Mouse (Mus musculus): ENCODE data around the gene Apba1. TPM values are rescaled to one million over a fixed set of nuclear protein-coding genes. Genes with fewer than 3 reads are reported as not detected.
A peak's percentile ranks its signal among the peaks of the same experiment; 100 is the strongest.

Gene Apba1
- polyA plus RNA-seq, 1 experiment from 2014 or later, result 0.19 TPM

- 69% methylated on average over 7 of the region's 7 CpGs for WGBS
Measured at GRCm38 (mm10) chr19:23959870-23960269, 201.2 kb downstream of the Apba1 start.

GRCm38 (mm10) chr19:23960275-23960674 is 201.6 kb downstream of the Apba1 start:
- 56% methylated on average over 3 of the region's 3 CpGs for WGBS
- no peak for ATAC-seq (ENCODE audit: insufficient number of reproducible peaks, insufficient read depth, low FRiP score, low TSS enrichment, low read depth)
- Histone ChIP-seq H3K9ac (replicated peaks) (no peak overlapping the region), H3K27ac (no peak overlapping the region), H3K4me1 (replicated peaks) (peaks cover 12% of the 10 kb centered on the region; the same call in 1 of the 2 replicates), H3K27me3 (peaks cover 3% of the 10 kb centered on the region; the same call in 1 of the 2 replicates), H3K4me3 (replicated peaks) (no peak overlapping the region), H3K4me2 (no peak overlapping the region), H3K9me3 (no peaks in the 10 kb centered on the region), H3K36me3 (no peaks in the 10 kb centered on the region)

More at GRCm38 (mm10) chr19:23959870-23960269, 201.2 kb downstream of the Apba1 start:
- no peak overlapping the region for H3K4me2 ChIP-seq
- H3K9me3 ChIP-seq, result no peaks in the 10 kb centered on the region
- no peak overlapping the region for H3K9ac ChIP-seq (replicated peaks)
- peaks cover 12% of the 10 kb centered on the region; the same call in 1 of the 2 replicates for H3K4me1 ChIP-seq (replicated peaks)
- no peaks in the 10 kb centered on the region for H3K36me3 ChIP-seq
- no peak for ATAC-seq (ENCODE audit: insufficient number of reproducible peaks, insufficient read depth, low FRiP score, low TSS enrichment, low read depth)
- no peak overlapping the region for H3K27ac ChIP-seq
- H3K27me3 ChIP-seq, result peaks cover 3% of the 10 kb centered on the region; the same call in 1 of the 2 replicates
- no peak overlapping the region for H3K4me3 ChIP-seq (replicated peaks)

DNA sequence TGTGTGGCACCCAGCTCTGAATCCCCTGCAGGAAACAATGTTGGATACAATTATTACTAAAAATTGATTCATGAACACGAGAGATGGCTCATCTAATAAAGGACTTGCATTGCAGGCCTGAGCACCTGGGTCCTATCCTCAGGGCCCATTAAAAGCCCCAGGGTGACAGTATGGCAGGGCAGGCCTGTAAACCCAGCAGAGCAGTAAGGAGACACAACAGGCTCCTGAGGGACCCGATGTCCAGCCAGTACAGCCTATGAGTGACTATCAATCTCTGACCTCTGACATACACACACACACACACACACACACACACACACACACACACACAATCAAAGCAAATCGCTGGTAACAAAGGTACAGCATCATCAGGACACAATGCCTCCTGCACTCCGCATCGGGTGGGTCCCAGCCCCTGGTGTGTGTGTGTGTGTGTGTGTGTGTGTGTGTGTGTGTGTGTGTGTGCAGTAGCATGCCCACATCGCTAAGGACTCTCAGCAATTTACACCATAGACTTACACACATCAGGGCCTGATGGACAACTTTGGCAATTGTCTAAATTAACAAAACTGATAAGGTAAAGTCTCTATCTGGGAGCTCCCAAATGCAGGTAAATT is 202.3 kb downstream of the Apba1 start:
- Histone ChIP-seq H3K27me3 (peaks cover 3% of the 10 kb centered on the region; the same call in 1 of the 2 replicates), H3K27ac (no peak overlapping the region), H3K4me2 (no peak overlapping the region), H3K36me3 (no peaks in the 10 kb centered on the region), H3K4me1 (replicated peaks) (peaks cover 12% of the 10 kb centered on the region; the same call in 1 of the 2 replicates), H3K9ac (replicated peaks) (no peak overlapping the region), H3K4me3 (replicated peaks) (no peak overlapping the region), H3K9me3 (no peaks in the 10 kb centered on the region)
- 84% methylated on average over 6 of the region's 6 CpGs for WGBS
- no peak for ATAC-seq (ENCODE audit: insufficient number of reproducible peaks, insufficient read depth, low FRiP score, low TSS enrichment, low read depth)

DNA sequence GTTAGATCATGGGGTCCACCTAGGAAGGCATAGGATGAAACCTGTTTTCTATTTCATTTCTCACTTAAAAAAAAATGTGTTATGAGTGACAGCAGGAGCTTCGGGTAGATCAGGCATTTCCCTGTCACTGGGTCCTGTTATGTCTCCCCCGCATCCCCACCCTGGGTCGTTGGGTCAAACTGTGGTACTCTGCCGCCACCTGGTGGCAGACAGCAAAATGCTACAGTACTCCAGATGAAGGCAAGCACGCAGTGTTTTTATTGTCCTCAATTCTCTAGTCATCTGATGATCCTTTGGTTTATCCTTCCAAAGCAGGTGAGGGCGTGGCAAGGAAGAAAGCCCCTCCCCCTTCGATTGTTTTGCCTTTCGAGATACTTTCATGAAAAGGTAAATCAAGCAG is 202.8 kb downstream of the Apba1 start:
- H3K9me3 ChIP-seq, result no peaks in the 10 kb centered on the region
- peaks cover 12% of the 10 kb centered on the region; the same call in 1 of the 2 replicates for H3K4me1 ChIP-seq (replicated peaks)
- H3K4me2 ChIP-seq, result peak overlapping the region; percentile 8; the same call in 1 of the 2 replicates
- H3K4me3 ChIP-seq (replicated peaks), result no peak overlapping the region
- no peak overlapping the region for H3K9ac ChIP-seq (replicated peaks)
- no peak overlapping the region for H3K27ac ChIP-seq
- ATAC-seq (ENCODE audit: insufficient number of reproducible peaks, insufficient read depth, low FRiP score, low TSS enrichment, low read depth), result peak; percentile 54
- peaks cover 3% of the 10 kb centered on the region; the same call in 1 of the 2 replicates for H3K27me3 ChIP-seq
- no peaks in the 10 kb centered on the region for H3K36me3 ChIP-seq
- WGBS, result 4% methylated on average over 8 of the region's 8 CpGs

DNA sequence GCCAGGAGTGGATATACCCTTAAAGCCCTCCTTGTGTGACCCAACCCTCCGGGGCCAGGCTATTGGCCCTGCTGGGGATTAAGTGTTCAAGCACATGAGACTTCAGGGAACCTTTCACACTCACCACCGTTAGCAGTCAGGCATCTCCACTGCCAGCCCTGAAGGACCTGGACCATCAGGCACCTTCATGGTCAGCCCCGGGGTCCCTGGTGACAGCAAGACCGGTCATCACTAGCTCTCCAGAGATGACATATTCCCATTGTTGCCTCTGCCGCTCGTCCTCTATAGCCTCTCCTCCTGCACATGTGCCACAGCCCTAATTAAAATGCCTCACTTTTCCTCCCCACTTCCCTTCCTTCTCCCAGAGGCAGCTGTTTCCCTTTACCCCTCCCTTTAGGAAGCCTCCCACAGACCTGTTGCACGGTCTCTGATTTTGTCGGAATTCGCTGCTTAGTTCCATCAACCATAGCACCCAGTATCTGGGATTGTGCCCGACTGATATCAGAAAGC is 205.8 kb downstream of the Apba1 start:
- H3K4me2 ChIP-seq, result no peak overlapping the region
- no peaks in the 10 kb centered on the region for H3K9me3 ChIP-seq
- 68% methylated on average over 10 of the region's 10 CpGs for WGBS
- H3K9ac ChIP-seq (replicated peaks), result no peak overlapping the region
- H3K27ac ChIP-seq, result no peak overlapping the region
- ATAC-seq (ENCODE audit: insufficient number of reproducible peaks, insufficient read depth, low FRiP score, low TSS enrichment, low read depth), result no peak
- H3K4me3 ChIP-seq (replicated peaks), result no peak overlapping the region
- H3K36me3 ChIP-seq, result no peaks in the 10 kb centered on the region
- H3K4me1 ChIP-seq (replicated peaks), result peaks cover 10% of the 10 kb centered on the region; the same call in 1 of the 2 replicates
- H3K27me3 ChIP-seq, result peaks cover 3% of the 10 kb centered on the region; the same call in 1 of the 2 replicates

DNA sequence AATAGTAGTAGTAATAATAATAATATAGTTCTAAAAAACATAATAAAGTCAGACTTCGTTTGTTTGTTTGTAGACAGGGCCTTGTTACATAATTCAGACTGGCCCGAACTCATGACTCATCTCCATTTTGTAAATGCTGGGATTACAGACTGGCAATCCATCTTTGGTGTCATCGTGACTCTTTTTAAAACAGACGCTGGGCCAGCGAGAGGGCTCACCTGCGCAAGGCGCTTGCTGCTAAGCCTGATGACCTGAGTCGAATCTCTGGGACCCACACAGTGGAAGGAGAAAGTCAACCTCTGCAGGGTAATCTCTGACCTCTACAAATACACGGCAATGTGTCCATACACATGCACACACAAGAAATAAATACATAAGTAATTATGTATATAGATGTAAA is 207.7 kb downstream of the Apba1 start:
- ATAC-seq (ENCODE audit: insufficient number of reproducible peaks, insufficient read depth, low FRiP score, low TSS enrichment, low read depth), result no peak
- WGBS, result 94% methylated on average over 9 of the region's 9 CpGs
- 0 out of 2 replicates have a peak, but pooled peaks cover 4% of the 10 kb centered on the region for H3K4me1 ChIP-seq (replicated peaks)

GRCm38 (mm10) chr19:23967156-23967555 is 208.5 kb downstream of the Apba1 start:
- Histone ChIP-seq H3K27me3 (peaks cover 1% of the 10 kb centered on the region; the same call in 1 of the 2 replicates), H3K4me3 (replicated peaks) (no peak overlapping the region), H3K9ac (replicated peaks) (no peak overlapping the region), H3K9me3 (no peaks in the 10 kb centered on the region), H3K27ac (no peak overlapping the region), H3K4me1 (replicated peaks) (peaks cover 11% of the 10 kb centered on the region; the same call in 1 of the 2 replicates), H3K36me3 (no peaks in the 10 kb centered on the region), H3K4me2 (no peak overlapping the region)
- 78% methylated on average over 2 of the region's 2 CpGs for WGBS
- no peak for ATAC-seq (ENCODE audit: insufficient number of reproducible peaks, insufficient read depth, low FRiP score, low TSS enrichment, low read depth)

More for the DNA sequence above, 207.7 kb downstream of the Apba1 start:
- Histone ChIP-seq H3K36me3 (no peaks in the 10 kb centered on the region), H3K4me2 (no peak overlapping the region), H3K9ac (replicated peaks) (no peak overlapping the region), H3K27ac (no peak overlapping the region), H3K27me3 (peaks cover 3% of the 10 kb centered on the region; the same call in 1 of the 2 replicates), H3K4me3 (replicated peaks) (no peak overlapping the region), H3K9me3 (no peaks in the 10 kb centered on the region)

- H3K4me2 ChIP-seq, result no peak overlapping the region
Measured at GRCm38 (mm10) chr19:23968125-23968861, 209.6 kb downstream of the Apba1 start.

GRCm38 (mm10) chr19:23968862-23969225 is 210.2 kb downstream of the Apba1 start:
- Histone ChIP-seq H3K27me3 (no peaks in the 10 kb centered on the region), H3K27ac (no peak overlapping the region), H3K36me3 (no peaks in the 10 kb centered on the region), H3K4me2 (no peak overlapping the region), H3K4me1 (replicated peaks) (peaks cover 24% of the 10 kb centered on the region), H3K9me3 (no peaks in the 10 kb centered on the region), H3K9ac (replicated peaks) (no peak overlapping the region), H3K4me3 (replicated peaks) (no peak overlapping the region)
- 87% methylated on average over 2 of the region's 2 CpGs for WGBS
- no peak for ATAC-seq (ENCODE audit: insufficient number of reproducible peaks, insufficient read depth, low FRiP score, low TSS enrichment, low read depth)

More at GRCm38 (mm10) chr19:23968125-23968861, 209.6 kb downstream of the Apba1 start:
- ATAC-seq (ENCODE audit: insufficient number of reproducible peaks, insufficient read depth, low FRiP score, low TSS enrichment, low read depth), result no peak
- H3K9me3 ChIP-seq, result no peaks in the 10 kb centered on the region
- H3K4me1 ChIP-seq (replicated peaks), result peaks cover 23% of the 10 kb centered on the region
- WGBS, result 76% methylated on average over 5 of the region's 5 CpGs
- no peak overlapping the region for H3K9ac ChIP-seq (replicated peaks)
- no peak overlapping the region for H3K4me3 ChIP-seq (replicated peaks)
- H3K36me3 ChIP-seq, result no peaks in the 10 kb centered on the region
- no peak overlapping the region for H3K27ac ChIP-seq
- no peaks in the 10 kb centered on the region for H3K27me3 ChIP-seq

DNA sequence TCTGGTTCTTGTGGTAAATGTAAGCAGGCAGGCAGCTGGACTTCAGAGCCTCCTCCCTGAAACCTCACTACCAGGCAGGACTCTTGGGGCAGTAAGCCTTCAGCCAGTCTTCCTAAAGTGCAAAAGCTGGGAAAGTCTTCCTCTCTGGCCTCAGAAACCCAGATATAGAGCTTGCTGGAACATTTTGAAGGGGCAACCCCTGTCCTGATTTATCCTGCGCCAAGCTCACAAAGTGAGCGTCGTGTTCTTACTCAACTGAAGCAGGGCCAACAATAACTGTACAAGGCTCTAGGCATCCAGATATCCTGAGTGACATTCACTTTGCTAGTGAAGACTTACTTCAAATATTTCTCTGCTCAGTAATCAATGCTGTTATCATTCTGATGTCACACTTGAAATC is 211.7 kb downstream of the Apba1 start:
- no peaks in the 10 kb centered on the region for H3K9me3 ChIP-seq
- no peaks in the 10 kb centered on the region for H3K36me3 ChIP-seq
- no peak overlapping the region for H3K9ac ChIP-seq (replicated peaks)
- H3K4me2 ChIP-seq, result no peak overlapping the region
- H3K4me1 ChIP-seq (replicated peaks), result peaks cover 24% of the 10 kb centered on the region
- no peaks in the 10 kb centered on the region for H3K27me3 ChIP-seq
- ATAC-seq (ENCODE audit: insufficient number of reproducible peaks, insufficient read depth, low FRiP score, low TSS enrichment, low read depth), result no peak
- H3K27ac ChIP-seq, result no peak overlapping the region
- 89% methylated on average over 3 of the region's 3 CpGs for WGBS
- no peak overlapping the region for H3K4me3 ChIP-seq (replicated peaks)

- Histone ChIP-seq H3K4me1 (replicated peaks) (peaks cover 24% of the 10 kb centered on the region), H3K36me3 (no peaks in the 10 kb centered on the region), H3K9ac (replicated peaks) (no peak overlapping the region), H3K27me3 (no peaks in the 10 kb centered on the region), H3K9me3 (no peaks in the 10 kb centered on the region), H3K4me2 (no peak overlapping the region), H3K4me3 (replicated peaks) (no peak overlapping the region), H3K27ac (no peak overlapping the region)
- WGBS, result 93% methylated on average over 7 of the region's 7 CpGs
- no peak for ATAC-seq (ENCODE audit: insufficient number of reproducible peaks, insufficient read depth, low FRiP score, low TSS enrichment, low read depth)
Measured at GRCm38 (mm10) chr19:23971391-23971790, 212.7 kb downstream of the Apba1 start.

All from limb, embryonic 12.5 days (tissue).